Mouse (Mus musculus) MEL (cell line): ENCODE data around the gene Zfp771. TPM values are rescaled to one million over a fixed set of nuclear protein-coding genes. Genes with fewer than 3 reads are reported as not detected.
A peak's percentile ranks its signal among the peaks of the same experiment; 100 is the strongest.

ENCODE experiments used
- DNase-seq: peaks from one replicate; pipeline ENCODE4 v3.0.0; 2011; ENCODE audit warnings: low read depth, low spot score
- H3K27ac ChIP-seq: 2 replicates; pipeline ENCODE4 v1.5.1; 2012; ENCODE audit warnings: low read depth, mild to moderate bottlenecking, control low read depth, low read length, moderate library complexity; ENCODE audit not compliant: control insufficient read depth
- H3K27me3 ChIP-seq, 2 experiments: fragments of 150-350 bp in 1 of 2; sonication (generic) in 1 of 2; 2 replicates each; pipeline ENCODE4 v1.6.1; 2012; ENCODE audit warnings: low read length in 2 of 2, mild to moderate bottlenecking in 2 of 2, improper control_type of control experiment in 1 of 2, moderate library complexity in 1 of 2; ENCODE audit not compliant: insufficient read depth in 2 of 2, control insufficient read depth in 1 of 2
- H3K36me3 ChIP-seq, 2 experiments: 2 replicates each; pipeline ENCODE4 v1.6.1; 2012 to 2014; ENCODE audit warnings: low read length in 2 of 2, improper control_type of control experiment in 1 of 2, inconsistent platforms in 1 of 2, mild to moderate bottlenecking in 1 of 2; ENCODE audit not compliant: insufficient read depth in 2 of 2, control insufficient read depth in 1 of 2
- H3K4me1 ChIP-seq, 2 experiments: fragments of 150-350 bp in 1 of 2; sonication (generic) in 1 of 2; 2 replicates each; pipeline ENCODE4 v1.6.1; 2012; ENCODE audit warnings: low read length in 2 of 2, improper control_type of control experiment in 1 of 2, mild to moderate bottlenecking in 1 of 2; ENCODE audit not compliant: insufficient read depth in 2 of 2, control insufficient read depth in 1 of 2
- H3K4me3 ChIP-seq, 2 experiments: fragments of 150-350 bp in 1 of 2; sonication (generic) in 1 of 2; 2 replicates each; pipeline ENCODE4 v1.5.1; 2012; ENCODE audit warnings: low read depth in 2 of 2, low read length in 2 of 2, mild to moderate bottlenecking in 2 of 2, moderate library complexity in 2 of 2, control low read depth in 1 of 2, improper control_type of control experiment in 1 of 2; ENCODE audit not compliant: control insufficient read depth in 1 of 2, insufficient read depth in 1 of 2
- H3K79me2 ChIP-seq: 2 replicates; pipeline ENCODE4 v1.6.1; 2012; ENCODE audit warnings: mild to moderate bottlenecking, low read length, moderate library complexity; ENCODE audit not compliant: control insufficient read depth, poor library complexity, insufficient read depth
- H3K9ac ChIP-seq: 2 replicates; pipeline ENCODE4 v1.6.1; 2012; ENCODE audit warnings: low read depth, mild to moderate bottlenecking, control low read depth, low read length, moderate library complexity; ENCODE audit not compliant: control insufficient read depth, poor library complexity, severe bottlenecking
- H3K9me3 ChIP-seq: fragments of 150-350 bp; sonication (generic); replicated peaks from 2 replicates; pipeline ENCODE4 v1.6.1; 2012; ENCODE audit warnings: mild to moderate bottlenecking, low read length, improper control_type of control experiment, moderate library complexity; ENCODE audit not compliant: insufficient read depth
- BHLHE40 ChIP-seq: IDR thresholded peaks from 2 replicates; pipeline ENCODE4 v1.6.1; 2012; ENCODE audit warnings: low read depth, mild to moderate bottlenecking, inconsistent platforms, low read length, improper control_type of control experiment, borderline replicate concordance
- CHD1 ChIP-seq: IDR thresholded peaks from 2 replicates; pipeline ENCODE4 v1.6.1; 2012; ENCODE audit warnings: low read depth, mild to moderate bottlenecking, inconsistent platforms, low read length, improper control_type of control experiment
- CHD2 ChIP-seq: IDR thresholded peaks from 2 replicates; pipeline ENCODE4 v1.6.1; 2011; ENCODE audit warnings: low read length, improper control_type of control experiment
- E2F4 ChIP-seq: IDR thresholded peaks from 2 replicates; pipeline ENCODE4 v1.6.1; 2011; ENCODE audit warnings: low read depth, low read length, improper control_type of control experiment, borderline replicate concordance
- ELF1 ChIP-seq: IDR thresholded peaks from 2 replicates; pipeline ENCODE4 v1.6.1; 2014; ENCODE audit warnings: low read depth, mild to moderate bottlenecking, inconsistent platforms, low read length, improper control_type of control experiment, moderate library complexity
- GABPA ChIP-seq: IDR thresholded peaks from 2 replicates; pipeline ENCODE4 v1.6.1; 2012; ENCODE audit warnings: low read depth, mild to moderate bottlenecking, inconsistent platforms, low read length, improper control_type of control experiment, moderate library complexity
- GATA1 ChIP-seq: IDR thresholded peaks from 2 replicates; pipeline ENCODE4 v1.6.1; 2011; ENCODE audit warnings: low read depth, low read length, improper control_type of control experiment
- HCFC1 ChIP-seq: IDR thresholded peaks from 2 replicates; pipeline ENCODE4 v1.6.1; 2012; ENCODE audit warnings: low read depth, mild to moderate bottlenecking, inconsistent platforms, low read length, improper control_type of control experiment, moderate library complexity
- JUND ChIP-seq: IDR thresholded peaks from 2 replicates; pipeline ENCODE4 v1.6.1; 2011; ENCODE audit warnings: low read depth, mild to moderate bottlenecking, improper control_type of control experiment, low read length
- KAT2A ChIP-seq: conservative IDR thresholded peaks from 2 replicates; pipeline ENCODE4 v1.6.1; 2012; ENCODE audit warnings: low read depth, low read length, improper control_type of control experiment, inconsistent platforms
- MAFK ChIP-seq: IDR thresholded peaks from 2 replicates; pipeline ENCODE4 v1.6.1; 2011; ENCODE audit warnings: low read depth, mild to moderate bottlenecking, low read length, improper control_type of control experiment, borderline replicate concordance
- MAX ChIP-seq: IDR thresholded peaks from 2 replicates; pipeline ENCODE4 v1.6.1; 2011; ENCODE audit warnings: low read length, improper control_type of control experiment
- MAZ ChIP-seq: IDR thresholded peaks from 2 replicates; pipeline ENCODE4 v1.6.1; 2012; ENCODE audit warnings: low read depth, mild to moderate bottlenecking, inconsistent platforms, low read length, improper control_type of control experiment
- MEF2A ChIP-seq: IDR thresholded peaks from 2 replicates; pipeline ENCODE4 v1.6.1; 2014; ENCODE audit warnings: low read depth, mild to moderate bottlenecking, inconsistent platforms, low read length, improper control_type of control experiment; ENCODE audit not compliant: poor library complexity, insufficient replicate concordance, severe bottlenecking; ENCODE audit errors: extremely low read depth
- MYB ChIP-seq: IDR thresholded peaks from 2 replicates; pipeline ENCODE4 v1.6.1; 2011; ENCODE audit warnings: mild to moderate bottlenecking, low read depth, low read length, improper control_type of control experiment
- MYC ChIP-seq: IDR thresholded peaks from 2 replicates; pipeline ENCODE4 v1.6.1; 2011; ENCODE audit warnings: low read depth, mild to moderate bottlenecking, low read length, improper control_type of control experiment, moderate library complexity
- NRF1 ChIP-seq: IDR thresholded peaks from 2 replicates; pipeline ENCODE4 v1.6.1; 2014; ENCODE audit warnings: low read depth, mild to moderate bottlenecking, inconsistent platforms, low read length, improper control_type of control experiment, moderate library complexity; ENCODE audit not compliant: poor library complexity, insufficient read depth, severe bottlenecking
- POLR2A ChIP-seq, 2 experiments: IDR thresholded peaks; 2 replicates each; pipeline ENCODE4 v1.6.1; 2011 to 2012; ENCODE audit warnings: low read length in 2 of 2, mild to moderate bottlenecking in 2 of 2, control low read depth in 1 of 2, improper control_type of control experiment in 1 of 2, low read depth in 1 of 2, moderate library complexity in 1 of 2; ENCODE audit not compliant: control insufficient read depth in 1 of 2, insufficient read depth in 1 of 2, poor library complexity in 1 of 2
- POLR2AphosphoS5 ChIP-seq: IDR thresholded peaks from 2 replicates; pipeline ENCODE4 v1.6.1; 2012; ENCODE audit warnings: low read depth, borderline replicate concordance, mild to moderate bottlenecking, inconsistent platforms, low read length, moderate library complexity, mixed read lengths
- RAD21 ChIP-seq: IDR thresholded peaks from 2 replicates; pipeline ENCODE4 v1.6.1; 2011; ENCODE audit warnings: mild to moderate bottlenecking, low read depth, low read length, improper control_type of control experiment
- RCOR1 ChIP-seq: IDR thresholded peaks from 2 replicates; pipeline ENCODE4 v1.6.1; 2012; ENCODE audit warnings: low read depth, mild to moderate bottlenecking, inconsistent platforms, low read length, improper control_type of control experiment
- SIN3A ChIP-seq: IDR thresholded peaks from 2 replicates; pipeline ENCODE4 v1.6.1; 2012; ENCODE audit warnings: low read length, improper control_type of control experiment, inconsistent platforms
- SMC3 ChIP-seq: IDR thresholded peaks from 2 replicates; pipeline ENCODE4 v1.6.1; 2011; ENCODE audit warnings: low read depth, low read length, improper control_type of control experiment
- TAL1 ChIP-seq: IDR thresholded peaks from 2 replicates; pipeline ENCODE4 v1.6.1; 2012; ENCODE audit warnings: mild to moderate bottlenecking, inconsistent platforms, low read length, moderate library complexity, mixed read lengths
- TCF12 ChIP-seq: IDR thresholded peaks from 2 replicates; pipeline ENCODE4 v1.6.1; 2014; ENCODE audit warnings: low read depth, mild to moderate bottlenecking, inconsistent platforms, low read length, improper control_type of control experiment, moderate library complexity
- USF1 ChIP-seq: IDR thresholded peaks from 2 replicates; pipeline ENCODE4 v1.6.1; 2014; ENCODE audit warnings: low read depth, mild to moderate bottlenecking, inconsistent platforms, low read length, improper control_type of control experiment, moderate library complexity
- USF2 ChIP-seq, 2 experiments: IDR thresholded peaks; 2 replicates each; pipeline ENCODE4 v1.6.1; 2011 to 2012; ENCODE audit warnings: improper control_type of control experiment in 2 of 2, low read length in 2 of 2, borderline replicate concordance in 1 of 2, inconsistent platforms in 1 of 2, low read depth in 1 of 2, mild to moderate bottlenecking in 1 of 2; ENCODE audit not compliant: insufficient read depth in 1 of 2
- ZC3H11A ChIP-seq: IDR thresholded peaks from 2 replicates; pipeline ENCODE4 v1.6.1; 2012; ENCODE audit warnings: low read depth, mild to moderate bottlenecking, inconsistent platforms, low read length, improper control_type of control experiment
- ZMIZ1 ChIP-seq: IDR thresholded peaks from 2 replicates; pipeline ENCODE4 v1.6.1; 2012; ENCODE audit warnings: low read depth, mild to moderate bottlenecking, inconsistent platforms, low read length, improper control_type of control experiment, moderate library complexity
- polyA plus RNA-seq, 2 experiments: library from polyadenylated mRNA; stranded (reverse) in 1 of 2; unstranded in 1 of 2; fragments of >175 nt in 1 of 2; fragments of >200 nt in 1 of 2; gene quantifications; 2 replicates each; pipeline versions ENCODE4 v1.2.1 to v1.2.4; 2012; ENCODE audit warnings: low replicate concordance in 2 of 2, low read depth in 1 of 2; ENCODE audit not compliant: insufficient read length in 2 of 2, insufficient read depth in 1 of 2, missing spikeins in 1 of 2
- total RNA-seq: library from RNA; depleted of rRNA; stranded (reverse); fragments of 300-350 nt; gene quantifications from 2 replicates; pipeline ENCODE4 v1.2.3, GENCODE M21; 2012

The Zfp771 gene
- total and polyA plus RNA-seq, 3 experiments, result 33.4 to 58.3 TPM; not detected in 1

DNA sequence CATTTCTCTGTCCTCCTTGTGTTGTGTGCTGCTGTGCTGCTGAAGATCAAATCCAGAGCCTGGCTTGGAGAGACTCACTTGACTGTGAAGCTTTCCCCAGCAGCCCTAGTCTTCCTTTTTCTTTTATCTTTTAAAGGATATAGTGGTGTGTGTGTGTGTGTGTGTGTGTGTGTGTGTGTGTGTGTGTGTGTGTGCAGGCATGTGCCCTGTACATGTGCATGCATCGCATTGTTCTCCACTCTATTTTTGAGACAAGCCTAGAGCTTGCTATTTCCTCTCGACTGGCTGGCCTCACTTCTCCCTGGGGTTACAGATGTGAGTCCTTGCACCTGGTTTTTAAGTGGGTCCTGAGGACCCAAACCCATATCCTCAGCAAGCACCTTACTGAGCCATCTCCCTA is 38.1 kb downstream of the Zfp771 start:
- DNase-seq, result no peak

DNA sequence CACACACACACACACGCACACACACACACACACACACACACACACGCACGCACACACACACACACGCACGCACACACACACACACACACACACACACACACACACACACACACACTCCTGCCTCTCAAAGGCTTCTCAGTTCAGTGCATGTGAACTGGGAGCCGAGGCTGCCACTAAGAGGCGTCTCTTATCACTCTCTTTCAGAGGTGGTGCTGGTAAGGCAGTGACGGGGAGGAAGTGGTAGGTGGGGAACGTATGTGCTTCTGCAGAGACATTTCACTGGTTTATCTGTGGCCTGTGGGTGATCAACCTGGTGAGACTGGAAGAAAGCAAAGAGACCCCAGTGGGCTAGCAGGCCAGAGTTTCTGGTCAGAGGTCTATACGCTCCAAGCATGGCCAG is 41.1 kb downstream of the Zfp771 start:
- H3K4me1 ChIP-seq, result peaks cover 14 to 45% of the 10 kb centered on the region in 2 experiments
- no peak for TF ChIP-seq GABPA
- no peak for TF ChIP-seq RAD21
- TF ChIP-seq CHD1, result no peak
- peak in 1 of 2 experiments; percentile 48; a peak in 1 of 4 replicates for TF ChIP-seq POLR2A (IDR thresholded peaks at IDR 0.05; ENCODE audit: control insufficient read depth in 1 of 2, insufficient read depth in 1 of 2, low read depth in 1 of 2, low read length in 2 of 2, poor library complexity in 1 of 2)
- TF ChIP-seq NRF1, result no peak
- no peak for TF ChIP-seq E2F4
- TF ChIP-seq BHLHE40, result no peak
- peak; percentile 53; the same call in 1 of the 2 replicates for TF ChIP-seq RCOR1
- no peak for TF ChIP-seq JUND
- no peak for TF ChIP-seq USF2 (IDR thresholded peaks at IDR 0.05; ENCODE audit: borderline replicate concordance in 1 of 2, insufficient read depth in 1 of 2, low read depth in 1 of 2, low read length in 2 of 2)
- TF ChIP-seq SIN3A, result peak; percentile 63
- peak; percentile 65; the same call in 1 of the 2 replicates for TF ChIP-seq MAZ
- TF ChIP-seq TCF12, result peak; percentile 59; the same call in 1 of the 2 replicates
- TF ChIP-seq ELF1, result peak; percentile 59
- no peak for TF ChIP-seq MYB
- TF ChIP-seq POLR2AphosphoS5, result no peak
- peak; percentile 39; the same call in 1 of the 2 replicates for TF ChIP-seq MYC
- no peak for TF ChIP-seq USF1
- no peak for TF ChIP-seq KAT2A
- no peak for TF ChIP-seq MEF2A
- TF ChIP-seq ZC3H11A, result no peak
- TF ChIP-seq MAX, result no peak
- TF ChIP-seq CHD2, result no peak
- no peak for TF ChIP-seq MAFK
- TF ChIP-seq SMC3, result no peak
- no peak for TF ChIP-seq ZMIZ1

More for the DNA sequence above, 38.1 kb downstream of the Zfp771 start:
- H3K79me2 ChIP-seq, result no peaks in the 10 kb centered on the region
- no peak for TF ChIP-seq TAL1
- no peak for TF ChIP-seq USF1
- TF ChIP-seq SIN3A, result no peak
- no peak for TF ChIP-seq SMC3
- no peak for TF ChIP-seq GATA1
- no peak for TF ChIP-seq HCFC1
- TF ChIP-seq MAFK, result no peak
- no peak for TF ChIP-seq ELF1
- no peak for TF ChIP-seq MYB
- TF ChIP-seq E2F4, result no peak
- no peak for TF ChIP-seq TCF12
- TF ChIP-seq MEF2A, result no peak
- no peak for TF ChIP-seq JUND
- no peak for TF ChIP-seq CHD2
- peaks cover 14 to 38% of the 10 kb centered on the region in 2 experiments for H3K4me1 ChIP-seq
- no peaks in the 10 kb centered on the region for H3K9me3 ChIP-seq
- no peak overlapping the region for H3K9ac ChIP-seq
- H3K36me3 ChIP-seq, result peaks cover 0 to 29% of the 10 kb centered on the region in 2 experiments; a peak in 2 of 4 replicates
- no peak overlapping the region for H3K27ac ChIP-seq
- no peak overlapping the region for H3K4me3 ChIP-seq
- H3K27me3 ChIP-seq, result no peaks in the 10 kb centered on the region

More for the DNA sequence above, 41.1 kb downstream of the Zfp771 start:
- DNase-seq, result peak; percentile 94
- Histone ChIP-seq H3K27ac (peak overlapping the region; percentile 89), H3K36me3 (peaks cover 0 to 33% of the 10 kb centered on the region in 2 experiments; a peak in 2 of 4 replicates), H3K27me3 (no peaks in the 10 kb centered on the region), H3K9ac (peak overlapping the region; percentile 40), H3K79me2 (no peaks in the 10 kb centered on the region), H3K9me3 (no peaks in the 10 kb centered on the region), H3K4me3 (peak overlapping the region; percentile 18 to 21; a peak in 2 of 4 replicates)
